Mouse (Mus musculus) spleen, adult 2 months (tissue): ENCODE results near the gene F11.

ENCODE experiments used
- CTCF ChIP-seq: fragments of 200-500 bp; IDR thresholded peaks from 2 replicates; pipeline ENCODE4 v1.5.1; 2011; ENCODE audit warnings: mild to moderate bottlenecking, inconsistent platforms; ENCODE audit not compliant: insufficient read depth, insufficient read length, insufficient replicate concordance; ENCODE audit errors: extremely low read depth
- POLR2A ChIP-seq: fragments of 200-500 bp; IDR thresholded peaks from 2 replicates; pipeline ENCODE4 v1.6.1; 2011; ENCODE audit warnings: low read depth, low read length, inconsistent platforms

- TF ChIP-seq CTCF (no peak), POLR2A (no peak)
Measured at GRCm38 (mm10) chr8:45274317-45274716, 12.5 kb upstream of the F11 start.
